Mouse (Mus musculus) thymus, adult 2 months (tissue): ENCODE measurements around the gene Maml3.

Experiments
- CTCF ChIP-seq: fragments of 200-500 bp; IDR thresholded peaks from 2 replicates; pipeline ENCODE4 v1.5.1; 2012; ENCODE audit warnings: mild to moderate bottlenecking, control low read depth, low read length, moderate library complexity, borderline replicate concordance; ENCODE audit not compliant: control insufficient read depth, poor library complexity, insufficient read depth; ENCODE audit errors: extremely low read depth
- POLR2A ChIP-seq: fragments of 200-500 bp; IDR thresholded peaks from 2 replicates; pipeline ENCODE4 v1.6.1; 2012; ENCODE audit warnings: mild to moderate bottlenecking, low read length, control low read depth, moderate library complexity; ENCODE audit not compliant: control insufficient read depth, poor library complexity, insufficient read depth; ENCODE audit errors: extremely low read depth

DNA sequence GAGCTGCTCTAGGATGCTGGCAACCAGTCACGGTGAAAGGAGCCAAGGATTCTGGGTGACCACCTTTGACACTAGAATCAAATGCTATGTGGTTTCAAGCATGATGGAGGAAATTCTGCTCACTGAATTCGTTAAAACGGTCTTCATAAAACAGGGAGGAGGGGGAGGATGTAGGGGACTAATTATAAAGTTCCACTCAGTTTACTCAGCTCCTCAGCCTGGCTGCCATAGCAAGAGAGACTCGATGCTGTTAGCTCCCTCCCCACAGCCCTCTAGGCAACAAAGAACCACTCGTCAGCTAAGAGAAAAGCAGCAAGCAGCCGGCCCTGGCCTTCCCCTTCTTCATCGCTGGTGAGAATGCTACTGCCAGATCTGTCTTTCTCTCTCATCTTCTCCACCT is 295.1 kb downstream of the Maml3 start:
- TF ChIP-seq CTCF (no peak), POLR2A (no peak)
